Mouse (Mus musculus) midbrain, embryonic 16.5 days (tissue): ENCODE data around the gene Capg. TPM values are rescaled to one million over a fixed set of nuclear protein-coding genes. Genes with fewer than 3 reads are reported as not detected.
"Not testable (repeated sequence)": the region's sequence is repeated elsewhere in the genome, so short reads cannot be mapped to it uniquely, and the experiment has no call there.

Experiments used
- ATAC-seq: fragments of 200-750 bp; cut with Nextera tagmentation; 2 replicates; pipeline ENCODE4 v1.8.0; 2017; ENCODE audit warnings: moderate TSS enrichment
- H3K27ac ChIP-seq: fragments of 300-500 bp; sonication (generic); 2 replicates; pipeline ENCODE4 v1.5.1; 2014; ENCODE audit warnings: mild to moderate bottlenecking, low read length, mixed read lengths
- H3K27me3 ChIP-seq: fragments of 300-500 bp; sonication (generic); 2 replicates; pipeline ENCODE4 v1.6.1; 2014; ENCODE audit warnings: low read depth, low read length, mixed read lengths; ENCODE audit not compliant: control insufficient read depth, insufficient read depth
- H3K36me3 ChIP-seq: fragments of 300-500 bp; sonication (generic); 2 replicates; pipeline ENCODE4 v1.6.1; 2014; ENCODE audit warnings: mild to moderate bottlenecking, low read length, moderate library complexity, mixed read lengths; ENCODE audit not compliant: control insufficient read depth, insufficient read depth
- H3K4me1 ChIP-seq: fragments of 300-500 bp; sonication (generic); 2 replicates; pipeline ENCODE4 v1.6.1; 2014; ENCODE audit warnings: mild to moderate bottlenecking, low read length, mixed read lengths; ENCODE audit not compliant: control insufficient read depth, insufficient read depth
- H3K4me2 ChIP-seq: fragments of 300-500 bp; sonication (generic); 2 replicates; pipeline ENCODE4 v1.6.1; 2014; ENCODE audit warnings: mild to moderate bottlenecking, low read length, mixed read lengths
- H3K4me3 ChIP-seq: fragments of 300-500 bp; sonication (generic); 2 replicates; pipeline ENCODE4 v1.5.1; 2014; ENCODE audit warnings: low read depth, mild to moderate bottlenecking, low read length, moderate library complexity, mixed read lengths
- H3K9ac ChIP-seq: fragments of 300-500 bp; sonication (generic); 2 replicates; pipeline ENCODE4 v1.6.1; 2014; ENCODE audit warnings: low read depth, low read length, mixed read lengths
- H3K9me3 ChIP-seq: fragments of 300-500 bp; sonication (generic); replicated peaks from 2 replicates; pipeline ENCODE4 v1.6.1; 2014; ENCODE audit warnings: mild to moderate bottlenecking, low read length, mixed read lengths; ENCODE audit not compliant: control insufficient read depth, poor library complexity, severe bottlenecking
- WGBS: fragments of 180-500 bp; shearing (Covaris S2); extraction: QIAGEN DNeasy Blood & Tissue Kit; methylation state at CpG from one replicate; pipeline ENCODE4 v1.1.7; 2014; 5-methylcytosine and 5-hydroxymethylcytosine counted together
- polyA plus RNA-seq: library from polyadenylated mRNA; unstranded; fragments of >200 nt; fragmentation: Nextera tagmentation; extraction: Ambion mirVana; gene quantifications from 2 replicates; pipeline ENCODE4 v1.2.1, GENCODE M21; 2015

Capg gene
- polyA plus RNA-seq, 1 experiment from 2014 or later = 6.8 TPM

DNA sequence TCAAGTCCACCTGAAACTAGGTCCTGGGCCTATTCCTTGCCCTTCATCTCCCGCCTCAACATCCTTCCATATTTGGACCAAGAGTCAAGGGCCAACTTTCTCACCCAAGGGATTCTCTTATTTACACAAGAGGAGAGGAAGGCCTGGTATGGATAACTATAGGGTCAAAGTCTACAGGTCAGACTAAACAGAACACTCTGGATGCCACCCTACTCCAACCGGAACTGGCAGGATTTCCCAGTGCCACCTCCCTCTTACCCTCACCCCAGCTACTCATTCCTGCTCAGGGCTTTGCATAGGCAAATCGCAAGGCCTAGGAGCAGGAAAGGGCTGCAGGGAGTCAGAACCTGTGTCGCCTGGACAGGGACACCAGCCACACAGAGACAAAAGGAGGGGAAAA, 21.0 kb upstream of the Capg start:
- H3K9me3 ChIP-seq = no peaks in the 10 kb centered on the region
- no peak overlapping the region for H3K4me3 ChIP-seq
- H3K4me2 ChIP-seq = no peak overlapping the region
- ATAC-seq = no peak
- H3K27ac ChIP-seq = no peak overlapping the region
- H3K4me1 ChIP-seq = peaks cover 29% of the 10 kb centered on the region
- H3K36me3 ChIP-seq = no peaks in the 10 kb centered on the region
- 74% methylated on average over 4 of the region's 4 CpGs for WGBS
- H3K27me3 ChIP-seq = no peaks in the 10 kb centered on the region
- no peak overlapping the region for H3K9ac ChIP-seq

DNA sequence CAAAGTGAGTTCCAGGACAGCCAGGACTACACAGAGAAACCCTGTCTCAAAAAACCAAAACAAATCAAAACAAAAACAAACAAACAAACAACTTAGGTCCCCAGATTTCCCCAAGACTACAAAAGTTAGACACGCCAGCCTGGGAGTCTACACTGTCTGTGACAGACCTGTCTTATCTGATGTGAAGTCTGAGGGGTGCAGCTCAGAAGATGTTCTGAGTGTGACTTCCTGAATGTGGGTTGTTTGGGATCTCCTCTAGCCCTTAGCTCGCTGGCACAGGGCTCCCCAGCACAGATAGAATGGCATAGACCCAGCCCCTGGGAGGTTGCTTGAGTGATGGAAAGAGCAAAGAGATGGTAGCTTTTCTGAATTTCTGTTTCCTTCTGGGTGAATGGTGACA, 20.0 kb upstream of the Capg start:
- ATAC-seq = no peak
- Histone ChIP-seq H3K36me3 (no peaks in the 10 kb centered on the region), H3K4me3 (no peak overlapping the region), H3K4me2 (no peak overlapping the region), H3K27ac (no peak overlapping the region), H3K9ac (no peak overlapping the region), H3K4me1 (peaks cover 21% of the 10 kb centered on the region), H3K9me3 (no peaks in the 10 kb centered on the region), H3K27me3 (no peaks in the 10 kb centered on the region)
- WGBS = 83% methylated on average over 2 of the region's 2 CpGs

DNA sequence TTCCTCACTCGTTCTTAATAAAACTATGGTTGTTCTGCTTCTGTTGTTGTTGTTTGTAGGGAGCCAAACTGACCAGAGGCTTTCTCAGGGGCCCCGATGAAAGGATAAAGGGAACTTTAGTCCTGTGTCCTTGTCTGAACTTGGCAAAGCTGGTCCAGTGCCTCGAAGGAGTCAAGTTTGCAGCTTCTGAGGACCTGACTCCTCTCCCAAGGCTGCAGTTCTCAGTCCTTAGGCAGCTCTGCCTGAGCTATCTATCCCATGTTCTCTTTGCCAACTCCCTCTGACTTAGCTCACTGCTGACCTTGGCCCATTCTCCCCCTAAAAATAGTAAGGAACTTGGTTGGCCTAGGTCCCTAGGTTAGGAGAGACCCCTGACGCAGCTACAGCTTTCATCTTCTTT, 17.1 kb upstream of the Capg start:
- no peaks in the 10 kb centered on the region for H3K9me3 ChIP-seq
- WGBS = 84% methylated on average over 4 of the region's 4 CpGs
- ATAC-seq = no peak
- no peak overlapping the region for H3K9ac ChIP-seq
- H3K27me3 ChIP-seq = no peaks in the 10 kb centered on the region
- H3K36me3 ChIP-seq = no peaks in the 10 kb centered on the region
- no peaks in the 10 kb centered on the region for H3K4me1 ChIP-seq
- no peak overlapping the region for H3K27ac ChIP-seq
- no peak overlapping the region for H3K4me3 ChIP-seq
- H3K4me2 ChIP-seq = no peak overlapping the region

DNA sequence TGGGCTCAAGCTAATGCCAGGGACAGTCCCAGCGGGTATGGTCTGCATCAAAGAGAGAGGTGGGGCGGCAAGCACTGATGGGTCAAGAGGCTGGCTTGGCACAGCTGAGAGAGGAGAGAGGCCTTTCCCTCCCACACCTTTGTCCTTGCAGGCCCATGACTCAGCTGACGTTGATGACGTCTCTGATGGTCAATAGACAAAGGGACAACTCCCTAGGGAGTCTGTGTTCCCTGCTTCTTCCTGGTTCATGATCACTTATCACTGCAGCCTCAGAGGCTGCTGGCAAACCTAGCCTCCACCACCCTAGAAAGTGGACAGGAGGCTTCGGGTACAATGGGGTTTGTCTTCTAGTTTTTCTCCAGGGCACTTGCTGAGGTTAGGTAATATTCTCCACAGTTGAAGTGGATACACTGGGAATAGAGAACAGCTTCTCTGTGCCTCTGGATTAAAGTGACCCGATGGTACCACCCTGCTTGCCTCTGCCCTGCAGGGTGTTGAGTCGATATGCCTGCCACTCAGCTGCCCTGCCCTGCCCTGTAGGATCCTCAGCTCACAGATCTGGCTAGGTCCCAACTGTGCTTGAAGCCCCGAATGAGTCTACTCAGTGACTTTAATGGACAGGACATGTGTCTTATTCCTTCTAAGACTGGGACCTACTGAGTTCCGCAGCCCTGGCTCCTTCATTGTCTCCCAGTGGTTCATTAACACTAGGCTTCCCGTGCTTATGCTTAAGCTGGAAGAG, 15.6 kb upstream of the Capg start:
- peaks cover 10% of the 10 kb centered on the region for H3K4me1 ChIP-seq
- H3K9ac ChIP-seq = no peak overlapping the region
- ATAC-seq = no peak
- H3K27ac ChIP-seq = no peak overlapping the region
- no peak overlapping the region for H3K4me2 ChIP-seq
- WGBS = 81% methylated on average over 10 of the region's 10 CpGs
- H3K27me3 ChIP-seq = no peaks in the 10 kb centered on the region
- H3K9me3 ChIP-seq = no peaks in the 10 kb centered on the region
- H3K4me3 ChIP-seq = no peak overlapping the region
- H3K36me3 ChIP-seq = no peaks in the 10 kb centered on the region

DNA sequence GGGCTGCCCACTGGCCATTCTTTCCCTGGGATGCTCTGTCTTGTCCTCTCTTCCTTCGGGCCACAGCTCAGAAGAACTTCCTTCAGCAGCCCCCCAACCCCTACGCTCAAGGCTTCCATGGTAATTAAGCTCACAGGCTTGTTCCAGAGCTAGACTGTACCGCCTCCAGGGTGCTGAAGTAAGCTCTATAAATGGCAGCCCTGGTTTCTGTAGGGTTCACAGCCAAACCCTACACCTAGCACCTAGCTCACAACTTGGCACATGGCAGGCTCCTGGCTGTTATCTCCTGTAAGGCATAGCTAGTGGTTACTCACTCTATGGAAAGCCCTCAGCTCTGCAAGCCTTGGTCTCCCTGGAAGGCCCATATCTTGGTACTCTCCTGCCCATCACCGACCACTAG, 11.6 kb upstream of the Capg start:
- peak overlapping the region; percentile 53; the same call in 1 of the 2 replicates for H3K27ac ChIP-seq
- no peak overlapping the region for H3K4me3 ChIP-seq
- peak; percentile 16; the same call in 1 of the 2 replicates for ATAC-seq

DNA sequence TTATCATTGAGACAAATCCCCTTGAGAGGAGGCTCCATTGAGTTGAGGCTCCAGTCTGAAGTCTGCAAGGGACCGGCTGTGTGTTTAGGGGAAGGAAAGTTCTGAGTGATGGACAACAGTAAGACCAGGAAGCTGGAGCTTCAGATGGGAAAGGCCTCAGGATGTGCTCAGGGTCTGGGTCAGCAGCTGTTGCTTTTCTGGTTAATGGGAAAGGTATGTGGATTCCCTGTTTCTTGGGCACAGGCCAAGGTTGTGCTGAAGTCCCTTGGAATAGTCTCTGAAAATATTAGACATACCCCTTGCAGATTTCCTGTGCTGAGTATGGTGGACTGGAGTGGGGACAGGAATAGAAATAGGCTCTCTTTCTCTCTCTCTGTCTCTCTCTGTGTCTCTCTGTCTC, 10.6 kb upstream of the Capg start:
- not testable (repeated sequence) for H3K4me2 ChIP-seq, H3K9ac ChIP-seq, H3K27me3 ChIP-seq, H3K4me3 ChIP-seq, ATAC-seq, H3K9me3 ChIP-seq, H3K27ac ChIP-seq, H3K36me3 ChIP-seq
- peaks cover 18% of the 10 kb centered on the region for H3K4me1 ChIP-seq
- 39% methylated on average over 1 of the region's 1 CpGs for WGBS

More for the DNA sequence above, 11.6 kb upstream of the Capg start:
- WGBS = 68% methylated on average over 4 of the region's 4 CpGs
- no peak overlapping the region; the same call in 1 of the 2 replicates for H3K9ac ChIP-seq
- no peaks in the 10 kb centered on the region for H3K36me3 ChIP-seq
- peaks cover 14% of the 10 kb centered on the region for H3K4me1 ChIP-seq
- no peaks in the 10 kb centered on the region for H3K9me3 ChIP-seq
- no peak overlapping the region for H3K4me2 ChIP-seq
- no peaks in the 10 kb centered on the region for H3K27me3 ChIP-seq

DNA sequence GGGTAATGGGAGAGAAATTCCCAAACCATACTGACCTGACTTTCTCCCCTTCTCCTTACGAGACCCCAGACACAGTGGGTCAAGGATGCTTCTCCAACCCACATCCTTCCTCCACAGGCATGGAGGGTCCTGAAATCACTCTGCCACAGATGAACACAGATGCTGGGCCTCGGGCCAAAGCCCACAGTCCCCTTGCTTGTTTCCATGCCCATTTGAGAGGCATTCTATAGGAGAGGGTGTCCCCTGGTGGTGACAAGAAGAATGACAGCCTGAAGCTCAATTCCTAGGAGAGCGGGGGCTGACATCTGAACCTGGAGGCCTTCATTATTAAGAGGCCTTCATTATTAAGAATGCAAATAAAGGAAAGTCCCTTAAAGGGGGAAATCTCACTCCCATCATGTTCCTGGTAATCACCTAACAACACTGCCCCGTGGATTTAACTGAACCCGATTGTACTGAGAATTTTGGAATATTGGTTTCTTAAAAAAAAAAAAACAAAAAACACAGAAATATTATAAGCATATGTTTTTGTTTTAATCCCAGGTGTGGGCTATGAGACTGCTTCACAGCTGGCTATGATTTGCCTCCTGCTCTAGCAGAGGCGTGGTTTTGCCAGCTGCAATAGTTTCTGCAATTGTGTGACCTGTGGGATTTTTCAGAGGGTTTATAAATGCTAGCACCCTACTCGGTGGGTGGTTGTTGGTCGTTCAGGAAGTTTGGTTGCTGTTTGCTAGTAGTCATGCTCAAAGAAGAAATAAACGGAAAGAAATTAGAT, 10.0 kb upstream of the Capg start:
- peaks cover 18% of the 10 kb centered on the region for H3K4me1 ChIP-seq
- 38% methylated on average over 9 of the region's 9 CpGs for whole genome bisulfite sequencing
- H3K27me3 ChIP-seq = no peaks in the 10 kb centered on the region
- H3K27ac ChIP-seq = no peak overlapping the region
- H3K36me3 ChIP-seq = no peaks in the 10 kb centered on the region
- no peak overlapping the region for H3K4me2 ChIP-seq
- no peak overlapping the region for H3K9ac ChIP-seq
- H3K9me3 ChIP-seq = no peaks in the 10 kb centered on the region
- peak; percentile 21; the same call in 1 of the 2 replicates for ATAC-seq
- H3K4me3 ChIP-seq = no peak overlapping the region

DNA sequence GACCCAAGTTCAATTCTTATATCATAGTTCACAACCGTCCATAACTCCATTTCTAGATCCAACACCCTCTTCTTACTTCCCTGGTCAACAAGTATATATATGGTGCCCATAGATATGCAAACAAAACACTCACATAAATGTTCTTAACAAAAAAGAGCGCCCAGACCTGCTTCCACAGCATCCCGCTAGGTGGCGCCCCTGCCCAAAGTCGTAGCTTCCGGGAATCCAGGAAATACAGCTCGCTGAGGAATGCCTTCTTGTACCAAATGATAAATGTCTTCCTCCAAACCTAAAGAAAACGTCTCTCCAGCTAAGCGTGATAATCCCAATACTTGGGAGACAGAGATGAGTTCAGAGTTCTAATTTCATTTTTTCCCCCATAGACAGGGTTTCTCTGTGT, 9.0 kb upstream of the Capg start:
- no peaks in the 10 kb centered on the region for H3K27me3 ChIP-seq
- H3K9me3 ChIP-seq = no peaks in the 10 kb centered on the region
- H3K36me3 ChIP-seq = no peaks in the 10 kb centered on the region
- WGBS = 3% methylated on average over 9 of the region's 9 CpGs
- peaks cover 18% of the 10 kb centered on the region for H3K4me1 ChIP-seq
- peak overlapping the region; percentile 42 for H3K4me2 ChIP-seq
- 0 out of 2 replicates have a peak overlapping the region, but pooled peaks have one; percentile 1 for H3K4me3 ChIP-seq
- ATAC-seq = no peak
- H3K27ac ChIP-seq = 0 out of 2 replicates have a peak overlapping the region, but pooled peaks have one; percentile 21
- H3K9ac ChIP-seq = 0 out of 2 replicates have a peak overlapping the region, but pooled peaks have one; percentile 1

DNA sequence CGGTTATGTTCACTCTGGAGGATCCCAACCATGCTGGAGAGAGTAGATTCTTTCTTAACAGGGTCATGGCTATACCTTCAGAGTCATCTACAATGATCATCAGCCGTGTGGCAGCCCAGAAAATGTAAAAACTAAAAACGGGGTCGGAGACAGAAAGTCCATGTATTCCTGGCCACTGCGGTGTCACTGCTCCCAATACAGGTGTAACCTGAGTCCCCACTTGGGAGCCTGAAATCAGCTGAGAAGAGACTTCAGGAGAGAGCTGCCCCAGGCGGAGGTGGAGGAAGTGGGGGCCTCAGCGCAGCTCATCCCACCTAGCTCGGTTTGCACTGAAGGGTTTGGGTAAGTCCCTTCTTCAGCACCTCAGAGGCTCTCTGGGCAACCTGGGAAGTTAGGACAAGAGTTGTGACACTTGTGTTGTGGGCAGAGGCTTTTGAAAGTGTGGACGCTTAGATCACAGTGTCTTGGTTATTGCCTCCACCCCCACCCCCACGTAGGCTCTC, 6.1 kb upstream of the Capg start:
- Histone ChIP-seq H3K9me3 (no peaks in the 10 kb centered on the region), H3K9ac (peak overlapping the region; percentile 89), H3K36me3 (no peaks in the 10 kb centered on the region), H3K4me3 (peak overlapping the region; percentile 54), H3K4me1 (peaks cover 9% of the 10 kb centered on the region), H3K27ac (peak overlapping the region; percentile 79), H3K27me3 (no peaks in the 10 kb centered on the region), H3K4me2 (peak overlapping the region; percentile 79)
- 55% methylated on average over 10 of the region's 10 CpGs for WGBS
- ATAC-seq = no peak; the same call in 1 of the 2 replicates
